Mouse (Mus musculus): ENCODE results near the gene Nwd1. TPM values are rescaled to one million over a fixed set of nuclear protein-coding genes. Genes with fewer than 3 reads are reported as not detected.
A peak's percentile ranks its signal among the peaks of the same experiment; 100 is the strongest.
"Not testable (repeated sequence)": the region's sequence is repeated elsewhere in the genome, so short reads cannot be mapped to it uniquely, and the experiment has no call there.

The Nwd1 gene
- total RNA-seq (2021), result under 1 TPM; 0.97 to 0.98 TPM
- long read RNA-seq, experiment 1, result 0 reads
- long read RNA-seq, experiment 2, result 0 reads

GRCm38 (mm10) chr8:72646060-72646767 lies at the start of gene Nwd1:
TSS of gene Nwd1 (plus strand) at chr8:72646711.
- peak; percentile 53 for DNase-seq (ENCODE audit: low spot score)

GRCm38 (mm10) chr8:72642885-72643284 lies 3.6 kb upstream of the Nwd1 start:
- DNase-seq (ENCODE audit: low spot score), result no peak

- DNase-seq (ENCODE audit: low spot score), result no peak
Observed at GRCm38 (mm10) chr8:72644601-72645000, 1.9 kb upstream of the Nwd1 start.

GRCm38 (mm10) chr8:72646768-72647143 lies 245 bp downstream of the Nwd1 start:
- DNase-seq (ENCODE audit: low spot score), result no peak

- no peak for DNase-seq (ENCODE audit: low spot score)
Observed at GRCm38 (mm10) chr8:72650697-72651096, 4.2 kb downstream of the Nwd1 start.

GRCm38 (mm10) chr8:72654565-72655521 lies 8.3 kb downstream of the Nwd1 start:
- DNase-seq (ENCODE audit: low spot score), result no peak

- DNase-seq (ENCODE audit: low spot score), result no peak
Observed at GRCm38 (mm10) chr8:72655522-72655912, 9.0 kb downstream of the Nwd1 start.

GRCm38 (mm10) chr8:72659967-72660366 lies 13.5 kb downstream of the Nwd1 start:
- DNase-seq (ENCODE audit: low spot score), result no peak

- peak; percentile 22 for DNase-seq (ENCODE audit: low spot score)
Observed at GRCm38 (mm10) chr8:72664107-72664652, 17.7 kb downstream of the Nwd1 start.

- DNase-seq (ENCODE audit: low spot score), result no peak
Observed at GRCm38 (mm10) chr8:72664757-72665156, 18.2 kb downstream of the Nwd1 start.

- peak; percentile 8 for DNase-seq (ENCODE audit: low spot score)
Observed at GRCm38 (mm10) chr8:72665405-72665804, 18.9 kb downstream of the Nwd1 start.

- no peak for DNase-seq (ENCODE audit: low spot score)
Observed at GRCm38 (mm10) chr8:72668925-72669324, 22.4 kb downstream of the Nwd1 start.

- no peak for DNase-seq (ENCODE audit: low spot score)
Observed at GRCm38 (mm10) chr8:72672802-72673201, 26.3 kb downstream of the Nwd1 start.

- DNase-seq (ENCODE audit: low spot score), result no peak
Observed at GRCm38 (mm10) chr8:72674184-72674583, 27.7 kb downstream of the Nwd1 start.

GRCm38 (mm10) chr8:72676436-72676835 lies 29.9 kb downstream of the Nwd1 start:
- DNase-seq (ENCODE audit: low spot score), result no peak

GRCm38 (mm10) chr8:72676844-72677243 lies 30.3 kb downstream of the Nwd1 start:
- DNase-seq (ENCODE audit: low spot score), result not testable (repeated sequence)

- no peak for DNase-seq (ENCODE audit: low spot score)
Observed at GRCm38 (mm10) chr8:72677331-72677730, 30.8 kb downstream of the Nwd1 start.

- peak; percentile 39 for DNase-seq (ENCODE audit: low spot score)
Observed at GRCm38 (mm10) chr8:72680133-72680532, 33.6 kb downstream of the Nwd1 start.

GRCm38 (mm10) chr8:72682051-72682687 lies 35.7 kb downstream of the Nwd1 start:
- no peak for DNase-seq (ENCODE audit: low spot score)

- no peak for DNase-seq (ENCODE audit: low spot score)
Observed at GRCm38 (mm10) chr8:72683010-72683521, 36.6 kb downstream of the Nwd1 start.

- not testable (repeated sequence) for DNase-seq (ENCODE audit: low spot score)
Observed at GRCm38 (mm10) chr8:72683572-72684099, 37.1 kb downstream of the Nwd1 start.

All from gastrocnemius, adult 18-20 months (tissue).